Mouse (Mus musculus) hindbrain, embryonic 10.5 days (tissue): ENCODE measurements at regions not wholly inside any gene's neighbourhood (a gene's known extent, or its start where the extent isn't known, plus 50 kb on each side); places are given as distances from the start of the nearest gene placed in this dataset.

Experiments used
- DNase-seq: peaks from one replicate; pipeline ENCODE4 v3.0.0-alpha.2; 2017; ENCODE audit warnings: low spot score
- H3K27ac ChIP-seq: fragments of 300-500 bp; sonication (generic); 2 replicates; pipeline ENCODE4 v1.5.1; 2016; ENCODE audit warnings: mild to moderate bottlenecking, moderate library complexity
- H3K27me3 ChIP-seq: fragments of 300-500 bp; sonication (generic); 2 replicates; pipeline ENCODE4 v1.6.1; 2016; ENCODE audit warnings: mild to moderate bottlenecking; ENCODE audit not compliant: poor library complexity, insufficient read depth, severe bottlenecking
- H3K36me3 ChIP-seq: fragments of 300-500 bp; sonication (generic); 2 replicates; pipeline ENCODE4 v1.6.1; 2016; ENCODE audit warnings: mild to moderate bottlenecking, moderate library complexity
- H3K4me1 ChIP-seq: fragments of 300-500 bp; sonication (generic); replicated peaks from 2 replicates; pipeline ENCODE4 v1.6.1; 2016; ENCODE audit warnings: mild to moderate bottlenecking
- H3K4me3 ChIP-seq: fragments of 300-500 bp; sonication (generic); 2 replicates; pipeline ENCODE4 v1.5.1; 2016; ENCODE audit warnings: mild to moderate bottlenecking, moderate library complexity
- H3K9me3 ChIP-seq: fragments of 300-500 bp; sonication (generic); 2 replicates; pipeline ENCODE4 v1.6.1; 2016; ENCODE audit warnings: mild to moderate bottlenecking, moderate library complexity
- WGBS: fragments of 180-500 bp; shearing (Covaris S2); methylation state at CpG from one replicate; pipeline ENCODE4 v1.1.7; 2016; 5-methylcytosine and 5-hydroxymethylcytosine counted together

DNA sequence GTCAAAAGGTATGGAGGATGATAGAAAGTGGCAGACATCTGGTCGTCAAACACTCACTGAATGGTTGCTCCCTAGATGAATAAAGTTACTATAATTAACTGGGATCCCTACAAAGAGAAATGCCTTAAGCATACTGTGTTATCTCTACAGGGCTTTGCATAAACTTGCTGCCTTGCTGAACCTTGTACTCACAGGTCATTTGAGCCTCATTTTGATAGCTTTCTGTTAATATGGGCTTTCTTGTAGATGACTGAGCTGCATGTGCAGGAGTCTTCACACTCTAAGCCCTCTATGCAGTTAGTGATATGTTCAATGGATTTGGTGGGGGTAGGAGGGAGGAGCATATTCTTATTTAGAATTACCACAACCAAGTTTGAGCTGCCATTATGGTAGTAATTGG lies 127.8 kb upstream of the Sdr16c6 start:
- DNase-seq: no peak
- H3K27ac ChIP-seq: no peak overlapping the region
- 68% methylated on average over 1 of the region's 1 CpGs for WGBS

DNA sequence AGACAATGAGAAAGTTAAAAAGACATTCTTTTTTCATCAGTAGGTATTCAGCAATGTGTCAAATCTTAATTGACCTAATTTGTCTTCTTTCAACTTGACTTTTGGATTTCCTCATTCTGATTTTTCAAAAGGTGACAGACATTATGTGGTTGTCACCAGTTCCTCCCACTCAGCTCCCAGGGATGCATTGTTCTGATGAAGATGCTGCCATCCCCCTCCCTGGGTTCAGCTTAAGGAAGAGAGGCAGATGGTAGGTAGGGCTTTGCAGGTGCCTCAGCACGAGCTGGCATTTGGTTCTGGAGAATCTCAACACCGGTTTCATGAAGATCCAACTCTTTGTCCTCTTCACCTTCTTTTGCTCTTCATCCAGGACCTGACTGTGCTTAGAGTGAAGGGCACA lies 122.0 kb upstream of the Sdr16c6 start:
- Histone ChIP-seq H3K4me3 (no peak overlapping the region), H3K27me3 (no peaks in the 10 kb centered on the region), H3K4me1 (peaks cover 5% of the 10 kb centered on the region; the same call in 1 of the 2 replicates), H3K27ac (no peak overlapping the region), H3K36me3 (no peaks in the 10 kb centered on the region), H3K9me3 (no peaks in the 10 kb centered on the region)
- 23% methylated on average over 2 of the region's 2 CpGs for WGBS
- DNase-seq: no peak

More for the DNA sequence above, 127.8 kb upstream of the Sdr16c6 start:
- H3K9me3 ChIP-seq: no peaks in the 10 kb centered on the region
- H3K36me3 ChIP-seq: no peaks in the 10 kb centered on the region
- H3K4me3 ChIP-seq: no peak overlapping the region
- no peaks in the 10 kb centered on the region for H3K27me3 ChIP-seq
- H3K4me1 ChIP-seq: no peaks in the 10 kb centered on the region

DNA sequence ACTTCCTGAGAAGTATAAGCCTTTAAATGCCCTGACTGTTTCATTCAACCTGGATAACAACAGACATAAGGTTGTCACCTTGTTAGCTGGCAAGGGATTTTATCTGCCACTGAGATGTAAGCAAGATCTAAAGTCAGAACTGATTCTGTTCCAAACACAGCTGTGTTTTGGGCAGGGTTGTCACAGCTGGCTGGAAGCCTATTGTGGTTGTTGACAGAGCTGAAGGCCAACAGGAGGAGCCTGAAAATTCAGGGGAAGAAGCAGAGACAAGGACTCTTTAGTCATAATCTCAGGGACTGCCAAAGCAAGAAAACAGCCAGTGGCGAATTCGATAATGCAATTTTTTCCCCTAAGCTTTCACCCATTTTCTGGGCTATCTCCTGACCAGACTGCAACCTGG lies 118.5 kb upstream of the Sdr16c6 start:
- Histone ChIP-seq H3K36me3 (no peaks in the 10 kb centered on the region), H3K9me3 (no peaks in the 10 kb centered on the region), H3K4me1 (peaks cover 5% of the 10 kb centered on the region; the same call in 1 of the 2 replicates), H3K4me3 (no peak overlapping the region), H3K27me3 (no peaks in the 10 kb centered on the region), H3K27ac (no peak overlapping the region)
- no peak for DNase-seq
- WGBS: 58% methylated on average over 2 of the region's 2 CpGs

DNA sequence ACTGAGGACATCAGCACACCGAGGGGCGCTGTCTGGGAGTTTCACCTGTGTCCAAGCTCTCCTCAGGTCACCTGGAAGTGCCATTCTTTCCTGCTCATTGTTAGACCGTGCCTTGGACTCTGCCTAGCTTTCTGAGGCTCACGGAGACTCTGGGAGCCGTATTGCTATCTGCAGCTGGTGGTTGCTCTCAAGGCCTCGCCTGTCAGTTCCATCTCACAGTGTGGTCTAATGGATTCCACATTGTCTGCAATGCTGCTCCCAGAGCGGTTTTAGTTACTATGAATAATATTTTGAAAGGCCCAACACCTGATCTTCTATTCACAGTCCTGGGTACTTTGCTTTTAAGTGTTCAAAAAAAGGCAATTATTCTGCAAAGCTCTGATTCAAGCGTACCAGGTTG lies 117.9 kb upstream of the Sdr16c6 start:
- no peaks in the 10 kb centered on the region for H3K27me3 ChIP-seq
- H3K36me3 ChIP-seq: no peaks in the 10 kb centered on the region
- DNase-seq: peak; percentile 14

More for the DNA sequence above, 117.9 kb upstream of the Sdr16c6 start:
- H3K4me3 ChIP-seq: no peak overlapping the region
- H3K9me3 ChIP-seq: no peaks in the 10 kb centered on the region
- H3K27ac ChIP-seq: no peak overlapping the region
- 61% methylated on average over 8 of the region's 8 CpGs for WGBS
- peaks cover 5% of the 10 kb centered on the region; the same call in 1 of the 2 replicates for H3K4me1 ChIP-seq
